Mouse (Mus musculus): ENCODE data around the gene Depdc5.

DNA sequence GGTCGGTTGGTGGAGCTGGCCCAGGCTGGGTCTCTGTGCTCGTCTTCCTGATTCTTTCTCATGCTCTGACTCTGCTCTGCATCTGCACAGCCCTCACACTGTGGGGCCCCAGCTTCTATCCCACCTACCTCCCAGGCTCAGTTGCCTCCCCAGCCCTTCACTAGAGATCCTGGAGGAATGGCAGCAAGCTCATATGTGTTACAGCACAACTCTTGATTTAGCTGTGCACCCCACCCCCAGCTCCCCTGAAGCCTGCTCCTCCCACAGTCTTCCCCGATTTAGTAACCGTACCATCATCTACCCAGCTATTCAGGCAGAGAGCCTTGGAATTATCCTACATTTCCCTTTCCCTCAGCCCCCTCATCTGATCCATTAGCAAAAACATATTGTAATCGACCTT lies 137.6 kb downstream of the Depdc5 start:
- TF ChIP-seq GATA1 (IDR thresholded peaks at IDR 0.05; ENCODE audit: low read length) (no peak), TAL1 (IDR thresholded peaks at IDR 0.05; ENCODE audit: low read length) (no peak)

All from erythroblast, embryonic 14.5 days (primary cell).